Mouse (Mus musculus) bone marrow macrophage, adult 2 months (primary cell): ENCODE data around the gene Tas2r119.

Experiments used
- CTCF ChIP-seq: IDR thresholded peaks from 2 replicates; pipeline ENCODE4 v1.5.1; 2012; ENCODE audit warnings: low read depth, mild to moderate bottlenecking, low read length, moderate library complexity
- POLR2A ChIP-seq: IDR thresholded peaks from 2 replicates; pipeline ENCODE4 v1.6.1; 2012; ENCODE audit warnings: mild to moderate bottlenecking, low read depth, low read length, borderline replicate concordance

DNA sequence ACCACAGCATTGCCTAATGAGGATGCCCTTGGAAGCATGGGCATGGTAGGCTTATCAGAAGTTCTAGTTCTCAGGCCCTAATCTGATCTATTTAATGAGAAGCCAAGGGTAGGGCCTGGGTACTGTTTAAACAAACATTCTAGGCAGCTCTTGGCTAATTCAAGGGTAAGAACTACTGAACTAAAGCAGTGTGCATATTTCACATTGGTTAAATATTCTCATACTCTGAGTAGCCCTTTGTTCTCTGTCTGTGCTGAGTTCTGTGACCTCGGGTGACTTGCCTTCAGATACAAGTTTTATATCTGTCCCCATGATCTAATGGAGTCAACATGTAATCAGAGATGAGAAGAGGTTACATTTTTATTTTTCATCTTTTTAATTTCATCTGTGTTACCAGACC is 15.9 kb downstream of the Tas2r119 start:
- TF ChIP-seq CTCF (no peak), POLR2A (no peak)
